Mouse (Mus musculus) ovary, adult 18-20 months (tissue): ENCODE measurements at regions not wholly inside any gene's neighbourhood (a gene's known extent, or its start where the extent isn't known, plus 50 kb on each side); places are given as distances from the start of the nearest gene placed in this dataset.

ENCODE experiments used
- DNase-seq: peaks from one replicate; pipeline ENCODE4 v3.0.0; 2022; ENCODE audit warnings: low spot score, mixed read lengths

DNA sequence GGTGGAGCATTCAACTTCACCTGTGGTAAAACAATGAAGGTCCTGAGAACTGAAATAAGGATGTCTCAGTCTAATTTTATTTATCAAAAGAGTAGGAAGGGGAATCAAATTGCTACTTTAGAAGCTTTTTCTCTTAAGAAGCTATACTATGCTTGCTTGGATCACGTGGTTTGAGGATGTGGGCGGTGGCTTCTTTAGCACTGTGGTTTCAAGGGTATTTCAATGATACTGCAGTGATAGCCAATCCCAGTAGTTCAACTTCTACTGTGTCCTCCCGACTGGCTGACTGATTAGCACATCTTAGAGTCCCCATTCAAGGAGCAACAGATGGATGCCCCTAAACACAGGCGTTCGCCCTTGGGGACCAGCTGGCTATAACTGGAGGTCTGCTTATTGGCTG lies 575.6 kb downstream of the Vrk1 start:
- DNase-seq, result no peak

DNA sequence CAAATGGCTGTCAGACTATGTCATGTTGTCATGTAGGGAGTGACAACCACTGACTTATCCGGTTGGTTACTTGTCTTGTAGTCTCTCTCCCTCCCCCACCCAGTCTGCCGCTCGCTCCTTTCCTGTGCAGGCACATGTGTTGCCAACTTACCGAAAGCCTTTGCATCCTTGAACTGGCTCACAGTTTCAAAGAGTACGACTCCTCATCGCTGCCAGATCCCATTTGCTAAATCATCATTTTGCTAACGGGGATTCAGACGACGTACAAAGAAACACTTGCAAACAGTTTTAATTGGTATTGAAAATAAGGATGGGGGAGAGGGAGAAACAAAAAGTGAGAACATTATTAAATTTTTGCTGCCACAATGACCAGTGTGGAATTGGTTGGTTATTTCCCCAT lies 582.7 kb downstream of the Vrk1 start:
- no peak for DNase-seq

DNA sequence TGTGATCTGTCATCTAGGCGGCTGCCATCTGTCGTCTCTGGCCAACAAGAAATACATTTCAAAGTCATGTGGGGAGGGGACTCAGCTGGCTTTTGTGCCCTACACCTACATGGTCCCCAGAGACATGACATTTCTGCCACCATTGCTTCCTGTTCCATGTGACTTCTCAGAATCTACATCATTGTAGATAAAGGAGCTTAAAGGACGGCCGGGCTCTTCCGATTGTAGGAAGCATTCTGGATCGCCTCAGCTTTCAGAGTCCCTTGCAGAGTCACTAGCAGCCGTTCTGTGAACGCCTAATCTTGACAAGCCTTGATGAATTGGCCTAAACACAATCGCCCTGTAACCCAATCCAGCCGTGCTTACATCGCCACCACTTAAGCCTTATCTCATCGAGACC lies 587.6 kb downstream of the Vrk1 start:
- no peak for DNase-seq

DNA sequence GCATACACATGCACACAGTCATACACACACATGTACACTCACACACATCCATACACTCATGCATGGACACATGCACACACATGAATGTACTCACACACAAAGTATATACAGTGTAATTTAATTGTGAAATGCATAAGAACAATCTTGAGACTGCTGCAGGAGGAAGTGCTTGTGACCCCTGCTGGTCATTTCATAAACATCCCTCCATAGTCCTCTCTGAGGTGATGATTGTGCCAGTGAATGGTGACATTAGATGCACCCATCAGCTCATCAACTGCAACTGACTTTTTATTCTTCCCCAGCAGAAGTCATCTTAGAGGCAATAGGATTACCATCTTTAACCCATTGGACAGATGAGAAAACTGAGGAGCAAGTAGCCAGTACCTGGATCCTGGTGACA lies 597.2 kb downstream of the Vrk1 start:
- no peak for DNase-seq

DNA sequence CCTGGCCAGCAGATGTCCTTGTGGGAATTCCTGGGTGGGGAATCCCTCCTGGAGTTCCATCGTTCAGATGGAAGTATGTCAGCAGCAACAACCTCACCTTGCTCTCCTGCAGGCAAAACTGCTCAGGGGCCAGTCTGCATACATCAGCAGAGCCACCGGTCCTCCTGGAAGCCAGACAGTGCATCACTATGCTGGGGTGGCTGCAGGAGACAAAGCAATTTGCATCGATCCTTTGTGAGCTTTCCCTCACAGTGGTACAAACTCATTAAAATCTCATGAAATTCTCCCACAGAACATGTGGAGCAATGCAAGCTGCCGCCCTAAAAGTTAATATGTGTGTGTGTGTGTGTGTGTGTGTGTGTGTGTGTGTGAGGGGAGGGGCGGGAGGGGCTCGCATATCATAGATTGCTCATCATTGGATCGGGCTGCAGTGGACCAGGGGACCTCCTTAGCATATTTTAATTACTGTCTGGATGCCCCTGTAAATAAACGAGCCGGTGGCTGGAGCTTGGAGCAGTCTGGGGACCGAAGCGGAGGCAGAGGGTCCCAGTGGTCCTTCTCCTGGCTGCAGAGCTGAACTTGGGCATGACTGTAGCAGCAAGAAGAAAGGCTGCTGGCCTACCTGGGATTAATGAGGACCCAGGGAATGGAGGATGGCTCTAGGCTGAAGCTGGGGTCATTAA lies 597.8 kb downstream of the Vrk1 start:
- DNase-seq, result no peak

DNA sequence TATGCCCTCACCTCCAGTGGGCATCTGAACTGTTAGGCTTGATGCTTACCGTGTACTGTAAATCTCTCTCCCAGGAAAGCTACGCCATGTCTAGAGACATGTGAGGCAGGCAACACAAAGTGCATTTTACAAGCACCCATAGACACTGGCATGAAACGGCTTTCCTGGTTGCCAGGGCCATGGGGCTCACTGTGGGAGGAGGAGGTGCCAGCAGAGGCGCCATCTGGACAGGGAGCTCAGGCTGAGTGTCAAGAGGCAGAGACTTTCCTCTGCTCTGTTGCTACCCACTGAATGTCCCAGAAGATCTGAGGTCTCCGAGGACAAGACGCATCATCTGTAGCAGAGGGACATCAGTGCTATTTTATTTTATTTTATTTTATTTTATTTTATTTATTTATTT lies 608.7 kb downstream of the Vrk1 start:
- no peak for DNase-seq

DNA sequence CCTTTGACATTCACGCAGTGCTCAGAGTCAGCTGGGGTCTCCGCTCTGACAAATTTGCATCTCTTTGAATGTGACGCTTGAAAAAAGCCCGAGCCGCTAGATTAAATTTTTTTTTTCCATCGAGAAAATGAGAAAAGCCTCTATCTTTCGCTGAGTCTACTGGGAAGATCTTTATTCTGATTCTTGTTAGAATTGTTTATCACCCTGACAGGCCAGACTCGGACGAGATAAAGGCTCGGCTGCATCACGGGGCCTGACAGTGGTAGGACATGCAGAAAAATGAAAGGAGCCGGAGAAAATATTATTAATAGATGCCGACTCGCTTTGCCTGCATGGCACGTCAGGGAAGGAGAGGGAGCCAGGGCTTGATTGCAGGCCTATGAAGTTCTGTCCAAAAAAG lies 616.8 kb downstream of the Vrk1 start:
- DNase-seq, result no peak

DNA sequence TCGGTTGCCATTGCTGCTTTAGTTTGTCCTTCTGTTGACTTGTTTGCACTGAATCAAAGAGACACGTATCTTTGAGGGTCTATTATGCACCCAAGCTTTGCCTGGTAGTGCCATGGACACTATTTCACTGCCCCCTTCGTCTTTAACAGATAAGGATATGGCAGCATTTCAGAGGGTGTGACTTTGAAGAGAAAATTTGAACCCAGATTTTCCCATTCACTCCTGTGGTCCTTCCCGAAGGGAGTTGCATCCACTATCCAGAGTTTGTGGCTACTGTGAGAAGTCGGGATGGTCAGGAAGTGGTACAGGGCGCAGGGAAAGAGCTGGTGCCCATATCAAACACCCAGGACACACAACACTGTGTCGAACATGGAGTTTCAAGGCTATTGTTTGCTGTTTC lies 622.5 kb downstream of the Vrk1 start:
- DNase-seq, result no peak

DNA sequence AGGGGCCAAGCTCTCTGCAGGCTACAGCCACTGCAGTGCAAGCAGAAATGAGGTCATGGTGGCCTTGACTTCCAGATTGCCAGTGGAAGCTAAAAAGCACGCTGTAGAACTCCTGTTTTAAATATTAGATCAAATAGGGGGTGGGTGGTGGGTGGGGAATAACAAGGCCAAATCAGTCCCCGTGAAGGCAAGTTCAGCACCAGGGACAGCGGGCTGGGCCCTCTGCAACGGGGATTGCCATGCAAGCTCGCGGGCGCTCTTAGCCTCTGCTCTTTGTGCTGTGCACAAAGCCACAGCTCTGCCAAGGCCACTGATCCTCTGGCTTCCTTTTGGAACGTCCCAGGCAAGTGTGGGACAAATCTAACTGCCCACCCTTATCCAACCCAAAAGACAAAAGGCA lies 623.1 kb downstream of the Vrk1 start:
- no peak for DNase-seq

DNA sequence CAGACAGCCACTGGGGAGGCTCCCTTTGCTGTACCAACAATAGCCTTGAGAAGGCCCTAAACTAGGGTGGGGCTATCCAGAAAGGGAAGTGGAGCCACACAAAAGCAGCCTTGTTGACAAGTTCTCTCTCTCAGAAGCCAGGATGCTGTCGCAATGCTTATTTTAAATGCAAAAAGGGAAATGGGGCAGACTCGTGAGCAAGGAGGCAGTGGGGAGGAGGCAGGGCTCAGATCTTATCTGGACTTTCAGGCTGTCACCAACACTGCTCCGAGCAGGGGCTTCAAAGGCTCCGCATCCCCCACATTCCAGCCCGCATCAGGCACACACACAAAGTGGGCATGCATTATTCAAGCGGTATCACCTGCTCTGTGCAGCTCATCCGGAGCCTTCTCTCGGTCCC lies 648.3 kb downstream of the Vrk1 start:
- DNase-seq, result no peak

DNA sequence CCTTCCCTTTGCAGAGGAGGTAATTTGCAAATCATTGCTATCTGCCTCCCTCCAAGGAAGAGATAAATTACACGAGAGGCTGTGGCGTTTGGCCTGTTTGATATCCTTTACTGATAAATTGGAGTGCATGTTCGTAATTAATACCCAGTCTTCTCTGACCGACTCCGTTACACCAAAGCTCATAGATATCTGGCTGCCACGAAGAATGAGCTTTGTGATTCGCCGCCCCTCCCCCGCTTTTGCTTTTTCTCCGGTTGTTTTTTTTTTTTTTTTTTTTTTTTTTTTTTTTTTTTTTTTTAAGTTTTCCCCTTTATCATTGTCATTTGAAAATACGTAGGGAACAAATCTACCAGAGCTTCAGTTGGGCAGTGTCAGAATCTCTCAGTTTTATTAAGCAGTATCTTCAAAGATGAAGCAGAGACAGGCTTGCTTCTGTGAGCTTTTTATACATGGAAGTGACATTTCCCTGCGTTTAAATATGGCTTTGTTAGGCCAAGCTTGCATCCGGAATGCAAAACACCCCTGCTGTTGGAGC lies 663.3 kb downstream of the Vrk1 start:
- DNase-seq, result no peak

DNA sequence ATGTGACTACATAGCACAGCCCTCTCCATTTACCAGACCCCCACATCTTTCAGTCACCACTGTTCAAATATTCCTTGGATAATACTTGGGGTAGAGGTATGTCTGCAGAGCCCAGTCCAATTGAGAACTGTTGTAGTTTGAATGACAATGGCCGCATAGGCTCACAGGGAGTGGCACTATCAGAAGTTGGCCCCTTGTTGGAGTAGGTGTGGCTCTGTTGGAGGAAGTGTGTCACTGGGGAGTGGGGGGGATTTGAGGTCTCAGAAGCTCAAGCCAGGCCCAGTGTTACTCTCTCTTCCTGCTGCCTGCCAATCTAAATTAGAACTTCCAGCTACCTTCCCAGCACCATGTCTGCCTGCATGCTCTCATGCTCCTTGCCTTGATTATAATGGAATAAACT lies 664.7 kb downstream of the Vrk1 start:
- DNase-seq, result no peak

DNA sequence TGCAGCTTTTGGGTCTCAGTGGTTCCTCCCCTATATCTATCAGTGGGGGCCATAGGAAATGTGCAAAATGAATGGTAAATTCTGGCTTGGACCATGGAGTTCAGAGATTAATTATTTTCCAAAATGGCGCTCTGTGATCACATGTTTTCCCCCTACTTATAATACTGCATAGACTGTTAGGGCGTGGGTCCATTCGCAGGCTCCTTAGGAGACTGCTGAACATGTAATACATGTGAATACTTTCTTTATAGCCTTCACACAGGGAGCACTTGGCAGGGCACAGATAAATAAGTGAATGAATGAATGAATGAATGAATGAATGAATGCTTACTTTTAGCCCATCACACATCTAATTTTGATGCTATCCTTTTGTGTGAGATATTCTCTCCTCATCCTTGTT lies 666.1 kb downstream of the Vrk1 start:
- DNase-seq, result no peak

DNA sequence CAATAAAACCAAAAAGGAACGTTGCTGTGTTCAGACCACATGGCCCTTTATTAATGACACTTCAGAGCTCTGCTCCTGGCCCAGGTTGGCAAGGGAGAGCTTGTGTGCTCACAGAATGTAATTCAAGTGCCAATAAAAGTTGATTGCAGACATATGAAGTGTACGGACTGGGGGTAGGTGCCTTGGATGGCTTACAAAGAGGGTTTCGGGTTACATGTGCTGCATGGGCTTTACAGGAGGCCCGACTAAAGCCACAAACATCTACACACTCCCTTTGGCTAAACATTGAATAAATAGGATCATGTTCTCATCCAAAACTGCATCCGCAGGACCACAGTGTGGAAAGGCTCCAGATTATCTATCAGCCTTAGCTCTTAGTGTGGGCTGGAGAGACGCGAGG lies 666.5 kb downstream of the Vrk1 start:
- no peak for DNase-seq

DNA sequence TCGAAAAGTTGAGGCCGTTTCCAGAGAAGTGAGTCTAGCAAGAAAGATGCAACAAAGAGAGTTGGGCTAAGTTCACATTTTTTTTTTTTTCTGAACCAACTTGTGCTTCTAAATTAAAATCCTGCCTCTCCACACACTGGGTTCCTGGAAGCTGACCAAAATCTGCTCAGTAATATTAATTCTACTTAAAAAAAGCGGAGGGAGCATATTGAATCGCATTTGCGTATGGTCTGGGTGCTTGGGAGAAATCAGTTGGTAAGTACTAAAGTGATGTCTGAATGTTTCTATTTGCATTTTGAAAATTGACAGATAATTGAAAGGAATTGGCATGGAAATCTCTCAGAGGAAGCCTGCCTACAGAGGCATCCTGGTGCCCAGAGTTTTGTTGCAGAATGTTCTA lies 676.0 kb downstream of the Vrk1 start:
- DNase-seq, result no peak

DNA sequence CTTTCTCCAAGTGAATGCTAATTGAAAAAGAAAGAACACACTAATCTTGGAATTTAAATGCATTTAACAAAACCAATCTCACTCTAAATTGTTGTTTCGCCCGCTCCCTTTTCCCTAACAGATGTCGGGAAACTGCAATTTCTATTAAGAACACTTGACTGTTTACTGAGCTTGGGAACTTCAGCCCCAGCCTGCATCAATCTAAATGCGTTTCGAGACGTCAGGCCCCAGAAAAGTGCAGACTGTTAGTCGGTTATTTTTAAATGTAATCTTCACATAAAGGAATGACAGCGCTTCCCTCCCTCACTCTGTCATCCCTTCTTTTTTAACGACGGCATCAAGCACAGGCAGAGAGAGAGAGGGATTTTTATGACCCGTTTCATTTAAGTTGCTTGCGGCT lies 677.7 kb downstream of the Vrk1 start:
- no peak for DNase-seq

DNA sequence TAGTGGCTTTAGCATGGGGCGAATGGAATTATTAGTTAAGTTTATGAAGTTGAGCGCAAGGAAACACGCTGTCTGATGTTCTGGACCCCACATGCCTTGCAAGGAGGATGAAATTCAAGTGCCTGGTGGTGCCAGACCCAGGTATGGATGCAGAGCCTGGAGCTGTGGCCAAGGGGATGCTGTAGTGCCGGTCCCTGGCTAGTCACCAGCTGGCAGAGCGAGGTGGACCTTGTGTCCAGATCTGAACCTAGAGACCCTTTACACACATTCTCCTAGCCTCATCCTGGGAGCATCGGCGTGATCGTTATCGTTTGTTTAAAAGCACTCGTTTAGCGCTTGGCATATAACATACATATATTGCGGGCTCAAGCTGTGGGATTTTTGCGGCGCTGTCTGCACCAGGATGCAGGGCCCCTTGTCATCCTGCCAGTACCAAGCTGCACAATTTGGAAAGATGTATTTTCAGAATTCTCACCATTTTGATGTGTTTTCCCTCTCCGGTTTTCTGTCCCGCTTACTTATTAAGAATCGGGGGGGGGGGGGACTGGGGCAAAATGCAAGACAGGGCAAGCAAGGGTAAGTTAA lies 678.2 kb downstream of the Vrk1 start:
- DNase-seq, result no peak

DNA sequence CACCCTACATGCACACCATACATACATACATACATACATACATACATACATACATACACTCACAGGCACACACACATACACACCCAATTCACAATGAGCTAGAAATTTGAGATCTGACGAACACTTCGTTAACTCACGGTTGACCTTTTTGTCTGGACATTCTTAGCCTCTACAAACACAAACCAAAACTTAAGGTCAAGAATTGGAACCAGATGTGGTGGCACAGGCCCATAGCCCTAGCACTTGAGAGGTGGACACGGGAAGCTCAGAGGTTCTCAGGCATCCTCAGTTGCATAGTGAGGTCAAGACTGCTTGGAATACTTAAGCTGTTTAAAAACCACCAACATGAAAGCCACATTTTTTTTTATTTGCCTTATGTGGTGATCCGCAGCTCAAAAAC lies 692.9 kb downstream of the Vrk1 start:
- DNase-seq, result no peak

DNA sequence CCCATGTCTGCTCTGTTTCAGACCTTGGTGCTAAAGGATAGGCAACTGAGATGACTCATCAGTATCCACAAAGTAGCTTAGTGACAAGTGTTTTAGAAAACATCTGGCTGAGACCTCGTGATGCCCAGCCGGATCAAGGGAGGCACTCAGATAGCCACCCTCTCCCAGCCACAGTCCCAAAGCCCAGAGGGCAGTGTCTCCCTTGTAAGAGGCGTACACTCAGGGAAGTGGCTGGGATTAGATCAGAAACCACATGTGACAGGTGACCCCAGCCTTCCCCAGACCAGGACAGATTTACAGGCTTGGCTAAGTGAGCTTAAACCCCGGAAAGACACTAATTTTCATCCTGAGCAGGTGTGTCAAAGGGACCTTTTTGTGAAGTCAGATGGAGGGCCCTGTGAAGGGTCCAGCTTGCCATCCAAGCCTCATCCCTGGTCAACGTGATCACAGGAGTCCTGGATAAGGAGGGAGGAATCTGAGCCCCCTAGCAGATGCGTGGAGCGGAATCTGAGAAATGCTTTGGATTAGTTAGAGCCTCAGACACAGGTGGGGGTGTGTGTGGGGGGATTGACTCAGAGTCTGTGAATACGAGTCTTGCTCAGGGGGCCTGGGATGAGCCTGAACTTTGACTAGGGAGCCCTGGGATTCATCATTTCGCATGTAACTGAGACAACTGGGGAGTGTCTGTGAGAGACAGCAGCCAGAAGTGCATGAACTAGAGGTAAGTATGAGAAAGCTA lies 711.4 kb downstream of the Vrk1 start:
- no peak for DNase-seq

DNA sequence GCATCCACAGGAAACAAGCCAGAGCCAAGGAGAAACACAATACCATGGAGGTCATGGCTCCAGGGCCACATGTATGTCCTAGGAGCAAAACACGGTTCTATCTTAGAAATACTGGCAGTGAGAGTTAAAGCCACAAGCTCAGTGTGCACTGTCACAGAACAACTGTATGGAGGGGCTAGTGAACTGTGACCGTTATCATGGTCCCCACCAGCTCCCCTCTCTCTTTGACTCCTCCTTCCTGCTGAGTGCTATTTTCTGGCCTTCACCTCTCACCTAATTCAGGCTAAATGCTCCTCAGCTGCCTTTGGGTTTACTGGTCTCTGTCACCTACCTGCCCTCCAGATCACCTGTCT lies 712.0 kb downstream of the Vrk1 start:
- DNase-seq, result no peak

DNA sequence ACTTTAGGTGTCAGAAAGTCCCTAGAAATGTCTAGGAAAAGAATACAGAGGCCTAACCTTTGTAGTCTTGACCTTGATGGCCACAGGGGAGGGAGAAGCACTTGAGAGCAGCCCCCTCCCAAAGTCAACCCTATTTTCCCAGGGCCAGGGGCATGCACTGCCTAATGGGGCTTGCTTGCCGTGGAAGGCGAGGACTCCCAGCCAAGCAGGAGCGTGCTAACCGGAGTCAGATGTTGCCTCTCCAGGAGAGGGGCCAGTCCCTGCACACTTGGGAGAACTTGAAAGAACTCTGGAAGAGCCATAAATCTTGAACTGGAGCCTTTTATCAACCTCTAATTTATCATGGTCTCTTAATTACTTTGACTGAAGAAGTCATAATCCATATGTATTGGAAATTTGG lies 712.7 kb downstream of the Vrk1 start:
- no peak for DNase-seq

DNA sequence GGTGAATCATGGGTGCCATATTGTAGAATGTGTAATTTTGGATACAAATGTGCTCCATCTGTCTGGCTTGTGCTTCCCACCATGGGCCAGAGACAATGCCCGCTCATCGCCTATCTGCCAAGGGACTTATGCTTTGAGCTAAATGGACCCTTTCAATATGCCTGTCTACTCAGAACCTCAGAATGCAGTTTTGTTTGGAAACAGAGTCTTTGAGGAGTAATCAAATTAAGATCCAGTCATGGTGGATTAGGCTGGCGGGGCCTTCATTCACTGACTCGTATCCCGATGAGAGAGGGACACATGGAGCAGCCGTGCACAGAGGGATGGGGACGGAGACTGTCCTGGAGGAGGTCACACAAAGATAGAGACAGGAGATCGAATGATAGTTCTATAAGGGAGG lies 716.9 kb downstream of the Vrk1 start:
- no peak for DNase-seq

DNA sequence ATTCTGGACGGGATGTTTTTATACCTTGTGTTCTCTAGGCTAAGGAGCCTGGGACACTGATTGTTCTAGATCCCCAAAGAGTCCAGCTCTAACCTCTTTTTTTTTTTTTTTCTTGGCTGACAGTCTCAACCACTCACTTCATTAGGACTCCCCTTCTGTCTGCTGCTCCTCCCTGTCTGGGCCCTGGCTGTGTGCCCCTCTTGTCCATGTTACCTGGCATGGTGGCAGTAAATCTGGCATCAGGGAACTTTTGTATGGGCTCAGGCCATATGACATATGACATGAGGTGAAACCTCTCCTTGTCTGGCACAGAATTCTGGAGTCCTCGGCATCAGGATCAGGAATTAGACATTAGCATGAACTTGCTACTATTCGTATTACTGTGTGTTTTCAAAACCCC lies 717.5 kb downstream of the Vrk1 start:
- no peak for DNase-seq

DNA sequence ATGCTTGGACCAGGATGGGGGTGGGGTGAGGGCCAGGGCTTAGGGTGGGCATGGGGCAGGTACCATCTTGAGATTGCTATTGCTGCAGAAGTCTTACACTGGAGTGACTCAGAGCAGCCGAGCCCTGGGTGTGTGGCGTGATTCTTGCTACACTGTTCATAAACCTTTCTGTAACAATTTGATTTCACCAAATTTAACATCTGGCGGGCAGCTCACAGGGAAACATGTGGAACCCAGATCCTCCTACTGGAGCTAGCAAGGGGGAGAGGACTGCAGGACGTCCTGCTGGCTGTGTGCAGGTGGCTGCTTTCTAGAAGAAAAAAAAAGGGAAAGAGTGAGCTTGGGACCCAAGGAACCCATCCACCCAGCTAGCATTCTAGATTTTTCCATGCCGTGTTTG lies 719.7 kb downstream of the Vrk1 start:
- DNase-seq, result no peak
